Mouse (Mus musculus): ENCODE measurements at regions not wholly inside any gene's neighbourhood (a gene's known extent, or its start where the extent isn't known, plus 50 kb on each side); places are given as distances from the start of the nearest gene placed in this dataset.

GRCm38 (mm10) chr3:38207867-38208266 lies 276.8 kb downstream of the Ankrd50 start:
- DNase-seq: no peak

GRCm38 (mm10) chr3:38201861-38202656 lies 282.6 kb downstream of the Ankrd50 start:
- peak; percentile 89 for DNase-seq

GRCm38 (mm10) chr3:38194001-38194400 lies 290.6 kb downstream of the Ankrd50 start:
- DNase-seq: peak; percentile 24

- no peak for DNase-seq
These were observed 297.2 kb downstream of the Ankrd50 start for GRCm38 (mm10) chr3:38187406-38187896.

DNA sequence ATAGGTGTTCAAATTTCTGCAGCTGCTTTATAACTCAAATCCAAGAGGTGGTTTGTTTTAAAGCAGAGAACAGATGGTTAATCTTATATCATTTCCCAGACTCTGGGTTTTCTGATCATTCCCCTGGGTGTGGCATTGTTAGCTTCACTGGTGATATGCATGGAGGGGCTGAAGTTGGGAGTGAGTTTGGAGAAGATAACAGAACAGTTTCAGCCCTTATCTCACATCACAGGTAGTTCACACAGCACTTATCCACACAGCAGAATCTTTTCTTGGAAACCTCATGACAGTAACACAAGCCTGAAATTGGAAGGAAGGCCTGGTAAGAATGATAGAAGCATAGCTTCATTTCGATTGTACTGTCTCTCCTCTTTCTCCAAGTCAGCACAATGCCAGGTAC lies 298.1 kb downstream of the Ankrd50 start:
- DNase-seq: no peak

- DNase-seq: no peak
These were observed 306.3 kb downstream of the Ankrd50 start for GRCm38 (mm10) chr3:38178295-38178694.

GRCm38 (mm10) chr3:38175946-38176345 lies 308.7 kb downstream of the Ankrd50 start:
- DNase-seq: no peak

GRCm38 (mm10) chr3:38174735-38175280 lies 309.8 kb downstream of the Ankrd50 start:
- DNase-seq: no peak

DNA sequence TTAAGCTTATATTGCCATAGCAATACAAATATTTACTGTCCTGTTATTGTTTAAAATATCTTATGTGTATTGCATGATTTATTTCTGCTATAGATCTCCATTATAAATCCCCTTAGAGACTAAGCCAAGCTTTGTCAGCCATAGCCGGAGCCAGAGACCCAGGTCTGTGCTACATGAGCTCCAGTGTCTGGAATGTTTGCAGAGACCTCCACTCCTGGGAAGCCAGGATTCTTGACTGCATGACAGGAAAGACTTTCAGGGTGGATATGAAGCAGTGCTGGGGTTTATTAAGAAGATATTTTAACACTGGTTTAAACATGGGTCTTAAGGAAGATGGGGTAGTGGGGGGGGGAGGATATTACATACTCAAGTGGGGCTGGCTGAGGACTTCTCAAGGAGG lies 332.2 kb downstream of the Ankrd50 start:
- no peak for DNase-seq

- no peak for DNase-seq
These were observed 332.8 kb downstream of the Ankrd50 start for GRCm38 (mm10) chr3:38151821-38152220.

DNA sequence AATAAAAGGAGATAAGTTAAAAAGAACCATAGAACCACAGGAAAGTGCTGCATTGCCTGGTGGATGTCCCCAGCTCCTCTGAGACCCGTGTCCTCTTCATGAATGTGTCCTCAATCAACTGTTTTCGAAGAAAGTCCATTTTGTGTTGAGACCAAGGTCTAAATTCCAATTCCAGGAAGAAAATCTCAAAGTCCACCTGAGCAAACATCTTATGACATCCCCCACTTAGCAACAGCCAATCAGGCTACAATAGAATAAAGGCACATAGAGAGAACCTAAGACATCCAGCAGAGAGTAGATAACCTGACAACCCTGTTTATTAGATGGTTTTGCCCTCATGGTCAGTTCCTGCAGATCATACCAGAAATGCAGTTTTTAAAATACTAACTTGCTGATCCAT lies 338.0 kb downstream of the Ankrd50 start:
- no peak for DNase-seq

DNA sequence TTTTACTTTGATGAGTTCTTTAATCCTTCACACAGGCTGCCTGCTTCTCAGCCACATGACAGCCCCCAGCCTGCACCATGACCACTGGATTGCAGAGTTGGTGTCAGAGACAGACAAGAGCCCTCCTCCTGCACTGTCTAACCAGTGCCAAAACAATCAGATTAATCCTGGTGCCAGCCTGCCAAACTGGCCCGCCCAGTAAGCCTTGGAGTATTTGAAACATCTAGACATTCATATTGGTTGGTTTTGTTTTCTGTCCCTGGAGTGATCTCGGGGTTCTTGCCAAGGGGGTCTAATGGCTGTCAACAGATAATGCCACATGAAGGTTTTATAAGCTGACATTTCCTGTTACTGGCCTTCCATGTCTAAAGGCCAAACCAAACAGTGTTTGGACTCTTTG lies 339.2 kb downstream of the Ankrd50 start:
- DNase-seq: peak; percentile 33

DNA sequence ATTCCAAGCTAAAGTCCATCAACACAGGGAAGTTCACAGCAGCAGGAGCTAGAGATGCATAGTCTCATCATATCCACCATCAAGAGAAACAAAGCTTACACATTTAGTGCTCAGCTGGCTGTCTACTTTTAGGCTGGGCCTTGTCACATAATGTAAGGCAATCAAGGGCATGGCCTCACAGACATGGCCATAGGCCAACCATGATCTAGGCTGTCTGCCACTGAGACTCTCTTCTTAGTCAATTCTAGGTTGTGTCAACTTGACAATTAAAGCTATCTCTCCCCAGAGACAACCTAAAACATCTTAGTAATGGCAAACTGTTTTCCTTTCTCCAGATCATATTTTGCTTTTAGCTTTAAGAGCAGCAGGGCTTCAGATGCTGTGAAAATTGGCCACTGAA lies 340.0 kb downstream of the Ankrd50 start:
- DNase-seq: no peak

GRCm38 (mm10) chr3:38143147-38143883 lies 341.3 kb downstream of the Ankrd50 start:
- DNase-seq: peak; percentile 81

DNA sequence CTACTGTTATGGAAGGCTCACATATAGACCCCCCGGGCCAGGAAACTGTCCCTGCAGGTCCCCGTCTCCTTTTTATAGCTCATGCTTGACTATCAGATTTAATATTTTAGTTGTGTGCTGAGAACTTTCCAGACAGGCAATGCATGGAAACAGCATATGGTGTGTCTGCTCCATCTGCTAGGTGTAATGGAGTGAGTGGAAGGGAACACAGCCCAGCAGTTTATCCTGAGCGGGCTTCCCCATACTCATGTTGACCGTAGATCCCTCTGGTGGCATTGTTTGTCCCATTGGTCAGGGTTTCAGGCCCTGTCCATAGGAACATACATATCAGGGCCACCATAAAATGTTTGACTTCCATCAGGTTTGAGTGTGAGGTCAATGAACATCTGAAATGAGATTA lies 345.3 kb downstream of the Ankrd50 start:
- DNase-seq: no peak

GRCm38 (mm10) chr3:38138014-38138413 lies 346.6 kb downstream of the Ankrd50 start:
- no peak for DNase-seq

GRCm38 (mm10) chr3:38135808-38136214 lies 348.8 kb downstream of the Ankrd50 start:
- DNase-seq: no peak

DNA sequence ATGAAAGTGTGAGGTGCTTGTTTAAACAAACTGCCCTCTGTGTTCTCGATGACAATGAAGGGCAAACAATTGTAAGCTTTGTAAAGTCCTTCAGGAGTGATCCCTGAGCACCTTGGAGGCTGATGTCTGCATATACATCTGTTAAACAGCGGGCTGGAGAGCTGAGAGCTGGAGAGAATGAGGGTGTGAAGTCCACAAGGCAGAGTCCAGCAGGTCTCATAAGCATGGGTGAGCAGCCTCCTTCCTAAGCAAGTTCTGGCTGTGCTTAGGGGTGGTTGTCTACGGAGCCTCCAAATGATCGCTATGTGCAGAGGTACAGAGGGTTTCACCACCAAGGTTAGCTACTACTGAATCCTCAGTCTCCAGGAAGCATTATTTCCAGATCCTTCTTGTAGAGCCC lies 350.2 kb downstream of the Ankrd50 start:
- DNase-seq: no peak

DNA sequence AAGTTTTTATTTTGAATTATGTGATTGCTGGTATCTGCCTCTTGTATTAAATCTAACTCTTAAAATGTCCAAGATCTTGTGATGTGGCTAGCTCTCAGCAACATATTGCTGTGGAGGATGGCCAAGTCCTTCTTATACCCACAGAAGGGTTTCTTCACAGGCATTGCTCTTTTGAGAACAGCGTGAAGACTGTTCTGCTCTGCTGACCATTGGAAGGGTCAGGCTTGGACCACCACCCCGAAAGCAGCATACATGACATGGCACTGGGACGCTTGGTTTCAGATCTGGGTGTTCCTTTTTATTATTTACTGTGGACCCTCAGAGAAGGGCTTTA lies 352.8 kb downstream of the Ankrd50 start:
- DNase-seq: no peak

- no peak for DNase-seq
These were observed 353.3 kb downstream of the Ankrd50 start for GRCm38 (mm10) chr3:38131176-38131886.

GRCm38 (mm10) chr3:38130088-38130487 lies 354.6 kb downstream of the Ankrd50 start:
- no peak for DNase-seq

DNA sequence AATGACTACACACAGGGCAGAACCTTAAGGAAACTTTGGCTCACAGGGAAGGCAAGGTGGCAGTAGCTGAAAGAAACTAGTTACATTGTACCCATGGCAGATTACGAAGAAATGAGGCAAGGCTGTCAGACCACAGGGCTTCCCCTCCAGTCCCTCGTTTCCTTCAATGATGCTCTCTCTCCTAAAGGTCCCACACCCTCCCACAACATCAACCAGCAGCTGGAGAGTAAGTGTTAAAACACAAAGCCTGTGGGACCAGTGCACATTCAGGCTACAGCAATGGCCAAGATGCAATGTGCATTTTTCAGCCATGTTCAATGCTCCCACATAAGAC lies 355.5 kb downstream of the Ankrd50 start:
- DNase-seq: no peak

GRCm38 (mm10) chr3:38128486-38129166 lies 356.0 kb downstream of the Ankrd50 start:
- peak; percentile 60 for DNase-seq
